Mouse (Mus musculus) gastrocnemius, adult 18-20 months (tissue): ENCODE measurements around the gene Trip11. TPM values are rescaled to one million over a fixed set of nuclear protein-coding genes. Genes with fewer than 3 reads are reported as not detected.

Experiments
- DNase-seq: peaks from one replicate; pipeline ENCODE4 v3.0.0; 2021; ENCODE audit warnings: low spot score
- total RNA-seq, 2 experiments: library from RNA; stranded (reverse); gene quantifications; 2 replicates each; pipeline ENCODE4 v1.2.3; 2021

Trip11 gene
- total RNA-seq, 2 experiments from 2014 or later, result 25.6 to 25.8 TPM

DNA sequence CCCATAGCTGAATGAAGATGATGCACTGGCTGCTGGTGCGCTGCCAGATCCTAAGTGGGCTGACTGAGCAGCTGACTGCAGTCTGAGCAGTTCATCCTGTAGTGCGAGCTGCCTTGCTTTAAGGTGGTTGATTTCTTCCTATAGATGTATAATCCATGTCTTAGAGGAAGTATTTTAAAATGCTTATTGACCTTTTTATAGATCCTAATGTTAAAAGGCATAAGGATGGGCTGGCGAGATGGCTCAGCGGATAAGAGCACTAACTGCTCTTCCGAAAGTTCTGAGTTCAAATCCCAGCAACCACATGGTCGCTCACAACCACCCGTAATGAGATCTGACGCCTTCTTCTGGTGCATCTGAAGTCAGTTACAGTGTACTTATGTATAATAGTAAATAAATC is 14.1 kb downstream of the Trip11 start:
- DNase-seq, result no peak

DNA sequence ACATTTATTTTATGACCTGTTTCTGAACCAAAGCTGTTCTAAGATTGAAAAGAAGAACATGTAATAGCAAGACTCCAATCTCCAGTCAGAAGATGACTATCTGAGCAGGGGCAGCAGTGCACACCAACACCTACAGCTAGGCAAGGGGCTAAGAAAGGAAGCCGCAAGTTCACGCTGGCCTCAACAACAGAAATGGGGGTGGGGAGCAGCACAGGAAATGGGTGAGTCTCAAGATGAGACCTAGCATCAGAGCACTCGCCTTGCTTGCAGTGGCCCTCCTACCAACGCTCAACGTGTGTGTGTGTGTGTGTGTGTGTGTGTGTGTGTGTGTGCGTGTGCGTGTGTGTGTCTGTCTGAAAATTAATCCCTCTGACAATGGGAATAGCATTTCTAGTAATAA is 16.0 kb downstream of the Trip11 start:
- no peak for DNase-seq

DNA sequence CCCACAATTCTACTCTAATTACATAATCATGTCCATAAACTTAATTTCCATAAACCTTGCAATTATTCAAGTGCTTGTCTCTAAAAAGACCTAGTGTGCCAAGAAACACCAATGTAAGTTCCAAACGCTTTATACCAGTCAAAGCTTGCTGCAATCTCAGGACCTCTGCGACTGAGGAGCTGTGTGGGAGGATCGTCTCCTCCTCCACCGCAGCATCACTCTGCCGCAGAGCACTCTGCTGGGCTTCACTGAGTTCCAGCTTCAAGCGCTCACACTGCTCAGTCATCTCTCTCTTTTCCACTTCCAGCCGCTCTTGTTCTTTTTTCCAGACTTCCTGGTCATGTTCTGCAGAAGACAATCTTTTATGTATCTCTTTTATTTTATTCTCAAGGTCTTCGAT is 19.8 kb downstream of the Trip11 start:
- no peak for DNase-seq

DNA sequence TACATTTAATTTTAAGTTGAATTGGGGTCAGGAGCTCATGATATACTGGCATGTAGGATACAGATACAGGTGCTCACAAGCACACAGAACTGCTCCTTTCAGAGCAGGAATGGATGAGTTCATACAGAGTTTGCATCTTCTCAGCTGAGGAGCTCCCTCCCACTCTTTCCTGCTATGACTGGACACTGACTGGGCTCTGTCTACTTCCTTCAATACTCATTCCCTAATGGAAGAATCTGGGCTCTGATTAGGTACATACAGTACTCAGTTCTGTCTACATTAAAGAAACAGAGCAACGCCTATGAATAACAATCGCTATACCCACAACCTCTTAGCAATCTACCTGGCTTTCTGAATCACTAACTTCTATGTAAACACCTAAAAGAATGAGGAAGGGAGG is 20.2 kb downstream of the Trip11 start:
- DNase-seq, result no peak

DNA sequence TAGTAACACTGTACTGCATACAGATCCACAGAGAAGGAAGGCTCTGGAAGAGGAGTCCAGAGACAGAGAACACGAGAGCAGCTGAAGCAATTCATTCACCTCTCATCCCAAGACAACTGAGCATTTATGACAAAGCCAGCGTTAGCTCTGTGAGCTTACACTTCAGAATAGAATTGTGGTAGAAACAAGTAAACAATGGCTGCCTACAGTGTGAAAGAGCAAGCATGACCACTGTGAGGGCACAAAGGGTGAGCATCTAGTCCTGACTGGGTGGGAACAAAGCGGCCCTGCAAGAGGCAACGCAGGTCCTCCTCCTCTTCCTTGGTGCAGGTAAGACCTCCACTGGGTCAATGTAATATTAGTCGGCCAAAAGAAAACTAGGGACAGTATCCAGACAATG is 22.0 kb downstream of the Trip11 start:
- DNase-seq, result no peak

DNA sequence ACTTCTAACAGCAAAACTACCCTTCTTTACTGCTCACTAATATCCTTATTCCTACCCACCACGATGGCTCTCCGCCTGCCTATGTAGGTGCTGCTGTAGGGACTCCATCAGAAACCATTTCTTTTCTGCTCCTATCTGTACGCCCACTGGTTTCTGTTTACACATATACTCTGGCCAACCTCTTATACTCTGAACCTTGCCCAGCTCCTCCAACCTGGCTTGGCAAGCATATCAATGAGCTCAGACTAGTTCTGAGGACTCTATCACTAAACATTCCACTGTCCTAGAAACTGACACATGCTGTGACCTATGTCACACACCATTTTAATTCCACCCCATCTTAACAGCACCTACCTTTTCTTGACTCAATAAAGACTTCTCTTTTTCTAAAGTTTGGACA is 23.7 kb downstream of the Trip11 start:
- no peak for DNase-seq

DNA sequence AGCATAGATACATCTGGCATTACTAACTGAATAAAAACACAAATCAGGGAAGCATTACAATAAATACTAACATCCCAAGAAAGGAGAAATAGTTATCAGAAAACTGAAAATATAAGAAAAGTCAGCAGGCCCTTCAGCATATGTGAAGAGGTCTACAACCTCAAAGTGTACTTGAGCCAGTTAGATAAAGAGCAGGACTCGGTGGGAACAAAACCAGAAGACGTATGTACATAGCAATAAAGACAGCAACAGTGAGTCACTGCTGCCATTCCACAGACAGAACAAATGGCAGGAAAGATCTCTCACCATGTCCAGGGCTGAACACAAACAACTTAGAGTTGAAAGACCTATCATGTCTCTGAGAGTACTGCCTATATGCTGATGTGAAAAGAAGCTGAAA is 24.8 kb downstream of the Trip11 start:
- DNase-seq, result no peak

DNA sequence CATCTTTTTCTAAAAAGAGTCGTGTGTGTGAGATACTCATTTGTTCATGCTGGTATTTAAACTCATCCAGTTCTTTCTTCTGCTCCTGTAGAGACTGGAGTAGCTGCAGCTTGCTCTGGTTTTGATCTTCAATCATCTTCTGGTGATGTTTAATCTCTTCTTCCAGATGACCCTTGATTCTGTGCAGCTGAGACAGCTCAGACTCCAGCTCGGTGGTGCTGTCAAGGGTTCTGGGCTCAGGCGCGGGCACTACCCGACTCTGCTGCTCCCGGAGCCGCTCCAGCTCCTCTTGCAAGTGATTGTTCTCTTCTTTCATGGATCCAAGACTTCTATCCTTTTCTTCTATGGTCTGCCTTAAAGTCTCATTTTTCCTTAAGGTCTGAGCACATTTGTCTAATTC is 28.1 kb downstream of the Trip11 start:
- DNase-seq, result no peak

DNA sequence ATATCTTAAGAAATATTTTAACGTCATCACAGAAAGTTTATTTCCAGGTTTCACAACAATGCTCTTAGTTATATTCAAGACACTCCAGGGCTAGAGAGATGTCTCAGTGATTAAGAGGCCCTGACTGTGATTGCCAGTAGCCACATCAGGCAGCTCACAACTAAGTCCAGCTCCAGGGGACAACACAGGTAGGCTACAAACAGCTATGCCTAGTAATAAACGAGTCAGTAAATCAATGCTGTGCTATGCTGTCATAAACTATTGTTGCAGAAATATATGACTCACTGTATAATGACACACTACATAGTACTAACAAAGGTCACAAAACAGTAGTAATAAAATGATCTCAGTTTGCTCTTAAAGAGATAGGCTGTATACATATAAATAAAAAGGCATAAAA is 36.7 kb downstream of the Trip11 start:
- no peak for DNase-seq

DNA sequence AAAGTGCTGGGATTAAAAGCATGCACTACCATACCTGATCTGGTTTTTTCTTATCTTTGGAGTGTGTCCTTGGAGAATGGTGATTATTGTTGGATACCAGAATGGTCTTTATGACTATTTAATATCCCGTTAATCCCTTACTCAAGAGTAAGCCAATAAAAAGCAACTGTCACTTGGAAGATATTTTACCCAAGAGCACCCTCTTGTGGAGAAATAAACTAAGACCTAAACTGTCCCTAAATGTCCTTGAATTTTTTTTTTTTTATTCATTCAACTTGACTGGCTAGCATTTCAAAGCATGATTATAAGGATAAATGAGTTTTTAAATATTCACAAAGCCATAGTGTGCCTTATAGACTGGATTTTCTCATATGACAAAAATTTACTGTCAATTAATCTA is 38.0 kb downstream of the Trip11 start:
- DNase-seq, result peak; percentile 33

DNA sequence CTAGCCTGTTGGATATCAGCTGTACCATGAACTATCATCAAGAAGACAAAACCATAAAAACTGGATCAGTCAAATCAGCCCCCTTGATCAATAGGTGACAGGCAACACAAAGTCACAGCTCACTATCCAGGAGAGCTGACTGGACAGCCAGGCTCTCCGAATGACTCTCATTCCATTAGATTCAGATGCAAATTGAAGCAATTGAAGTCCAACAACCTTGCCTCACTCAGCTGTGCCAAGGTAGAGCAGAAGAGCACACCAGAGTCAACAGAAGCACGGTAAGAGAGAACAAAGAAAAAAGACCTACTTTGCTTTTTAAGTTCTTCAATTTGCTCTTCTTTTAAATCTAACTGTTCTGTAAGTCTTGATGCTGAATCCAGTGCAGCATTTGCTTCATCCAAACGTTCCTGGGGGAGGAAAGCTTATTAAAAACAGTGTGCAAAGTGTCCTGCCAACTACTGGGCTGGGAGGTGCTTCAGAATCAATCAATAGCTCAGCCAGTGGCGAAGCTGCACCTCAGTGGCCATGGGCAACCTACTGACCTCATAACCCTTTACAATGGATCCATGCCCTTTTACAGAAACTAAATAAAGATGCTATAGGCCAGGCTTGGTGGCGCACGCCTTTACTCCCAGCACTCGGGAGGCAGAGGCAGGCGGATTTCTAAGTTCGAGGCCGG is 50.6 kb downstream of the Trip11 start:
- DNase-seq, result no peak

DNA sequence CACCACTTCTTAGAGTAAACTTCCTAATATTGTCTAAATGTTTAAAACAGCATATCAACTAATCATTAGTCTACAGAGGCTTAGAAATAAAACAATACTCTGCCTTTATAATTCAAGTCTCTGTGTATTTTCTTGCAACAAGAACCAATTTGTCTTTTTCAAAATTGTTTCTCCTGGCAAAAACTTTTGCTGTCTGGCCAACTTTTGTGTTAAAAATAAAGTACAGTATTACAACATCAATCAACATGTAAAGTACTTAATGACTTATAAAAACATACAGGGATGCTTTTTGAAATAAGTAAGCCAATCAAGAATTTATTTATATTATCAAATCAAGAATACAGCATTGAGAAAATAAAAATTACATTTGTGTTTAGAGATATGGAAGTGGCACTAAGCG is 52.8 kb downstream of the Trip11 start:
- no peak for DNase-seq

DNA sequence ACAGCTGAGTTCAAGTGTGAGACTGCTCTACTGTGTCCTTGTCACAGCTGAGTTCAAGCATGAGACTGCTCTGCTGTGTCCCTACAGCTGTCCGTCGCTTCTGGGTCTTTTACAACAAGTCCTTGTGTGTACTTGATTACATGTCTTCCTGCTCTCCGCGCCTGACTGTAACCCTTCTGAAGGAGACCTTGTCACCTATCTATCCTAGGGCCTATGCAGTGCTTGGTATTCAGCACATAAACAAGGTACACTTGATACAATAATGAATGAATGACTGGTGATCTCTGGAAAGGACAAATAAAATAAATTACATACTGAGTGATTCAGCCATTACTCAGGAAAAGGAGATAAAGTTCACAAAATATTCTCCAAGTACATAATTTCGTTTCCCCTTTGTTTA is 55.1 kb downstream of the Trip11 start:
- DNase-seq, result no peak

DNA sequence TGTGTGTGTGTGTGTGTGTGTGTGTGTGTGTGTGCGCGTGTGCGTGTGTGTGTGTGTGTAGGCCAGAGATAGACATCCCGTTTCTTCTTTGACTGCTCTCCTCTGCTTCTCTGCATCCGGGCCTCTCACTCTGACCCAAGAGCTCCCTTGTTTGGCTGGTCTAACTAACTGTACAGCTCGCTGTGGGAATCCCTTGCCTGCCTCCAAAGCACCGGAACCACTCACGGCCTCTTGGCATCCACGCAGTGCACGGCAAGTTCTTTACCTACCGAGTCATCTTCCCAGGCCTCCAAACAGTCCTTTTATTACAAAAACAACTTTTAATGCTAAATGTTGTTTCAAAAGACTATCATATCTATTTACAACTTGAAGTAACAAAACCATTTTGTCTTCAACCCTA is 58.7 kb downstream of the Trip11 start:
- no peak for DNase-seq

DNA sequence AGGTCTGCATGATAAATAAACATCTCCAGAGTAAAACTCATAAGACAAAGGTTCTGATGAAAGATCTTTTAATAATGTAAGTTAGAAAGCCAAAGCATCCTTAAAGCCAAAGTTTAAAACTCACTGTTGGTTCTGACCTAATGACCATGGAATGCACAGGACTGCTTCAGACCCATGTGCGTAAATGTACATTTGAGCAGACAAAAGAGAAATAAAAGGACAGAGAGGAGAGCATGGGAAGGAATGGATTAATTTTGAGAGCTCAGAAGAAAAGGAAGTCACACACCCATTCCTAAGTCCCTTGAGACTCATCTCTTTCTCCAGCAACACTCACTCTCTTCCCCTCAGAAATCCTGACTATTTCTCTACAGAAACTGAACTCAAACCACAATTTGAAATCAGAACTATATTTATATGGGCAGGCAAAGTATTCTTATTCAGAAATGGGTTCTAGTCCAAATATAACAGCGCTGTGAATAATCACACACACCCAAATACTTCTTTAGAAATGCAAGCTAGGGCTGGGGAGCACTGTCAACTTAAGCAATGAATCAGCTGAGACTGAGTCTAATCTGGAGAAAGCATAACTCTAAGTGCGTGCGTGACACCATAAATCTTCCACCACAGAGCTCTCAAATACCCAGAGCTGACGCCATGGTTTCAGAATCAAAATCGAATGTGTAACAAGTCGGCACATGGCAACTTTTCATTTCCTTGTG is 61.1 kb downstream of the Trip11 start:
- DNase-seq, result peak; percentile 22

DNA sequence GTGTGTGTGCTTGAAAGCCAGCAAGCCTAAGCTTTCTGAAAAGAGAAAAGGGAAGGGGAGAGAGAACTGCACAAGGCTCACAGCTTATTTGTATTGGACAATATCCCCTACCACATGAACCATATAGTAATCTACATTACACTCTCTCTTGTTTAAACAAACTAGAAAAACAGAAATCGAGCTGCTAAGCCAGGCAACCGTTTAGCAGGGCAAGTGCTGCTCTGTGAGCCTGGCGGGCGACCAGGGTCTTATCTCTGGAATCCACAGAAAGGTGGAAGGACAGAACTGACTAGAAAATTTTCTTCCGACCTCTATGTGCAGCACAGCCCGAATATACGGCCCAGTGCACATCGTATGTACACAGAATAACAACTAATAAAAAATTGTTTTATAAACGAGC is 61.8 kb downstream of the Trip11 start:
- DNase-seq, result no peak

DNA sequence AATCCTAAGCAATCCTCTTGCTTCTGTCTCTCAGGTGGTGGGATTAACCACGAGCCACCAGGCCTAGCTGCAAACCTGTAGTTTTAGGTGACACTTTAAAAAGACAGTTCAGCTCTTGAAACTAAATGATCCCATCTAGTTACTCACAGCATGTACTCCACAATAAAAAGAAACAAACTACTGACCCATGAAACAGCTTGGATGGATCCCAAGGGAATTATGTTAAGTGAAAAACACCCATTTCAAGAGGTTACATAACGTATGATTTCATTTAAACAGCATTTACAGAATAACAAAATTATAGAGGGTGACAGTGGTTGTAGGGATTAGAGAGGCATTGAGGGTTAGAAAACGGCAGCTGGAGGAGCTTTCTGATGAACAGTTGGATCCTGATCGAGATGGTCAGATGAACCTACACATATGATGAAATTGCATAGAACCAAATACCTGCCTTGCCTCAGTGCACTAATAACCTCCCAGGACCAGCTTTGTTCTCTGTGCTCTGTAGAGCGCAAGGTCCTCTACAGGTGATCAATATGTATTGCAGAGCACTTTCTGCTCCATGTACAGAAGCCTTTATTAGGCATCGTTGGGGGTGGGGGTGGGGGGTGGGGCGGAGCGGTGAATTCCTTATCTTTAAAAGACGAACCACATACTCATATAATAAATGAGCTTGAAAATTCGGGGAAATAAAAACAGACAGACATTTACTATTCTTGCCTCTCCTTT is 76.4 kb downstream of the Trip11 start:
- no peak for DNase-seq

DNA sequence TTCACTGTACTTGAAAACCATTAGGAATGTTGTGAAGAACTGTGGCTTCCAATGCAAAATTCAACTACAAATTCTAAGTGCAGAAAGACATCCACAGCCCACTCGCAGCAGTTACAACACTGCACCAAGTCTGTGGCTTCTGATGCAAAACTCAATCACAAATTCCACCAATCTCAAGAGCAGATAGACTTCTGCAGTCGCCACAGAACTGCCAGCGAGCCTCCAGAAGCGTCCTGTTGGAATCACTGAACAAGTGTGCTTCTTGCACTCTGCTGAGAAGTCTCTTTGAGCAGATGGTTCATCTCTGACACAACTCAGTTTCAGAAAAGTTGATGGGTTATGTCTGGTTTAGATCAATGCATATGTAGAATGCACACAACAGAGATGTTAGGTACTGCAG is 78.4 kb downstream of the Trip11 start:
- no peak for DNase-seq

DNA sequence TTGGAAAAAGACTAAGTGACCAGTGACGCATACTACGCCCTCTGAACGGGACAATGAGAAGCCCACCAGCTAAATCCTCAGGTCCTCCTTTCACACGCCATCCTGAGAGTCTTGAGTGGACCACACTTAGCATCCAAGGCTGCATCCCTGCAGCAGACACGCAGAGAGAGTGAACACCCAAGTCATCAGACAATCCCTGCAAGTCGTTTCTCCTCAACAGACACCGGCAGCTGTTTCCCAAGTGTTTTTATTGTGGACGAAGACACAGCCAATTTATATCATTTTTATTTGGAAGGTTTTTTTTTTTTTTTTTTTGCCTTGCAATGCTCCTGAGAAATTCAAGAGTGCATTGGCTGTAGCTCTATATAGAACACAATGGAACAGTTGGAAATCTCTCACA is 79.3 kb downstream of the Trip11 start:
- no peak for DNase-seq

DNA sequence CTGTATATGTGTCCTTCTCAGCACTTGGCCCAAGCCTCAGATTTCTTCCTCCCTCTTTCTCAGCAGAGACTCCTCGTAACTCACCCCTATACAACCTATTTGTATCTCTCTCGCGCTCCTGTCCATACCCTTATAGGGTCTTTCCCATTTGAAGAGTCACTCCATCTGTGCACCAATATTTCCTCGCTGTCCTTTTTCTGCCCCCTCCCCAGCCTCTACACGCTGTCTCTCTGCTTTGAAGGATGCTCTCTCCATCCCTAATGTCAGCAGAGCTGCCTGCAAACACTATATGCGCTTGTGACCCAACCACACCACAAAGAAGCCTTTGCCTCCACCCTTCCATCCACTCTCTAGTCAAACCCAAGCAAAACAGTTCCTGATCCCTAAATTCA is 80.0 kb downstream of the Trip11 start:
- DNase-seq, result no peak

DNA sequence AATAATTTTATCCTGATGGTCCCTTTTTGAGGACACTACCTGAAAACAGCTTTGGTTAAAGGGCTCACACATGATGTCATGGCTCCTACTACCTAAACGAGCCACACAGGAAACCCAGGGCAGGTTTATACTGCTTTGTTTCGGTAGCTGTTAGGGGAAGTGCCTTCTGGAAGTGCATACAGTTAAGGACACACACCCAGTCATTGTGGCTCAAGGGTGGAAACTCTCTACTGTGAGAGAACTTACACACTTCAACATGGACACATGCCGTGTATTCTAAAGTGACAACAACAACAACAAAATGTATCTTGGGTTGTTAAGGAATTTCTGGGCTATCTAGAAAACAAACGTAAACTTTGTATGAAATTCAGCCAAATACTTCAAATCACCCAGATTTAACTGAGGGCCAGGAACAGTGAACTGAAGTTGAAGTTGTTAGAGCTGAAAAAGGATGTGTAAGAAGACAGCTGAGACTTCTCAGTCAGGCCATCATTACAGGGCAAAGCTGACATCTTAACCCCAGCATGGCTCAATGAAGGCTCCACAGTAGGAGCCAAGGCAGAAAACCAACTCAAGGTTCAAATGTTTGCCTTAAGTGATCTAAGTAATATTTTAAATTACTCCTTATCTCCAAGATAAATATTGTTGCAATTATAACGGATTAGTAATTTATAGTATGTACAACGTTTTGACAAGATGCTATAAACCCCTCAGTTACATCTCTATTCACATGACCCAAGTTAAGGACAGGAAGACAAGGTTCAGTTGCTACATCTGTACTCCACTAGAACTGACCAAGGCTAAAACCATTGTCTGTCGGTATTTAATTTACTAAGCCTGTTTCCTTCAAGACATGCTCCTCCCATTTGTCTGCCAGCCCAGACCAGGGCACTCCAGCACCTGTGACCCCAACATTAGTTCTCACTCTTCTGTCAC is 80.6 kb downstream of the Trip11 start:
- DNase-seq, result no peak

DNA sequence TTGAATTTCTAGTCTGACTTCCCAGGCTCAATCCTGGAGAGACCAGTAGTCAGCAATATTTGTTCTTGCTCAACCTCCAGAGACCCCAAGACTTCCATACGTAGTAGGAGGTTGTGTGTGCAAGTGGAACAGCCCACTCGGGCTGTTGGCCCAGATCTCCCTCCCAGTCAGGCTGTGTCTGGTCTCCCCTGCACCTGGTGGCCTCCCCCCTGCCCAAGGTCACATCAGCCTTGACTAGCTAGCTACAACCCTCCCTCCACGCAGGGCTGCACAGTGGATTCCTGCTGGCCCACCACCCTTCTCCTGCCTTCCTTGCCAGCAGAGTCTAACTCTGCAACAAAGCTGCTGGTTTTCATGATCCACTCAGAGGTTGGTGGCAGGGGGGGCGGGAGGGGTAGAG is 81.8 kb downstream of the Trip11 start:
- DNase-seq, result no peak
